Mouse (Mus musculus) small intestine, adult 2 months (tissue): Measurements from ENCODE around the gene Fggy. TPM values are rescaled to one million over a fixed set of nuclear protein-coding genes. Genes with fewer than 3 reads are reported as not detected.

Experiments used
- H3K27ac ChIP-seq: fragments of 200-500 bp; 2 replicates; pipeline ENCODE4 v1.5.1; 2012; ENCODE audit warnings: low read depth, low read length, control low read depth, inconsistent platforms; ENCODE audit not compliant: insufficient read depth
- H3K27me3 ChIP-seq: fragments of 200-500 bp; 2 replicates; pipeline ENCODE4 v1.6.1; 2012; ENCODE audit warnings: mild to moderate bottlenecking, moderate library complexity, low read length, inconsistent platforms; ENCODE audit not compliant: control insufficient read depth, insufficient read depth
- H3K36me3 ChIP-seq: fragments of 200-500 bp; 2 replicates; pipeline ENCODE4 v1.6.1; 2012; ENCODE audit warnings: mild to moderate bottlenecking, low read length, control low read depth, inconsistent platforms; ENCODE audit not compliant: control insufficient read depth, insufficient read depth
- H3K4me1 ChIP-seq: fragments of 200-500 bp; 2 replicates; pipeline ENCODE4 v1.6.1; 2012; ENCODE audit warnings: low read length, inconsistent platforms, mixed read lengths; ENCODE audit not compliant: control insufficient read depth, insufficient read depth, insufficient read length
- H3K4me3 ChIP-seq: fragments of 200-500 bp; 2 replicates; pipeline ENCODE4 v1.5.1; 2012; ENCODE audit warnings: low read depth, mild to moderate bottlenecking, control low read depth, inconsistent platforms, low read length, moderate library complexity
- CTCF ChIP-seq: fragments of 200-500 bp; IDR thresholded peaks from 2 replicates; pipeline ENCODE4 v1.5.1; 2012; ENCODE audit warnings: low read depth, mild to moderate bottlenecking, control low read depth, inconsistent platforms, low read length, moderate library complexity, mixed read lengths; ENCODE audit not compliant: insufficient replicate concordance, insufficient read length; ENCODE audit errors: extremely low read depth
- POLR2A ChIP-seq: fragments of 200-500 bp; IDR thresholded peaks from 2 replicates; pipeline ENCODE4 v1.6.1; 2012; ENCODE audit warnings: low read depth, mild to moderate bottlenecking, control low read depth, inconsistent platforms, low read length, moderate library complexity
- WGBS: fragments of 180-500 bp; shearing (Covaris S2); methylation state at CpG from one replicate; pipeline ENCODE4 v1.1.7; 2018; 5-methylcytosine and 5-hydroxymethylcytosine counted together
- polyA plus RNA-seq: library from polyadenylated mRNA; depleted of rRNA; stranded (reverse); fragments of >200 nt; gene quantifications from 2 replicates; pipeline ENCODE4 v1.2.3, GENCODE M21; 2012

Gene Fggy
- polyA plus RNA-seq, 1 experiment: 0.52 TPM

- TF ChIP-seq CTCF (no peak), POLR2A (no peak)
- H3K27me3 ChIP-seq: no peaks in the 10 kb centered on the region
- no peak overlapping the region for H3K4me3 ChIP-seq
- no peak overlapping the region for H3K27ac ChIP-seq
- H3K36me3 ChIP-seq: no peaks in the 10 kb centered on the region
- no peaks in the 10 kb centered on the region for H3K4me1 ChIP-seq
These were observed 16.4 kb downstream of the Fggy start for GRCm38 (mm10) chr4:95573704-95574103.

- Histone ChIP-seq H3K36me3 (no peaks in the 10 kb centered on the region), H3K27me3 (no peaks in the 10 kb centered on the region), H3K4me1 (no peaks in the 10 kb centered on the region), H3K27ac (no peak overlapping the region), H3K4me3 (no peak overlapping the region)
- TF ChIP-seq POLR2A (no peak), CTCF (no peak)
- WGBS: 91% methylated on average over 3 of the region's 3 CpGs
These were observed 18.2 kb downstream of the Fggy start for GRCm38 (mm10) chr4:95575411-95575911.

GRCm38 (mm10) chr4:95579183-95579582 is 21.9 kb downstream of the Fggy start:
- Histone ChIP-seq H3K4me3 (no peak overlapping the region), H3K27ac (no peak overlapping the region)

GRCm38 (mm10) chr4:95584107-95584762 is 26.9 kb downstream of the Fggy start:
- WGBS: 81% methylated on average over 4 of the region's 4 CpGs
- TF ChIP-seq CTCF: no peak
- no peak for TF ChIP-seq POLR2A
- no peak overlapping the region for H3K4me3 ChIP-seq
- H3K4me1 ChIP-seq: no peaks in the 10 kb centered on the region
- no peaks in the 10 kb centered on the region for H3K27me3 ChIP-seq
- no peak overlapping the region for H3K27ac ChIP-seq
- H3K36me3 ChIP-seq: no peaks in the 10 kb centered on the region

More at GRCm38 (mm10) chr4:95579183-95579582, 21.9 kb downstream of the Fggy start:
- H3K27me3 ChIP-seq: no peaks in the 10 kb centered on the region
- WGBS: 75% methylated on average over 5 of the region's 5 CpGs
- TF ChIP-seq CTCF (no peak), POLR2A (no peak)
- H3K36me3 ChIP-seq: no peaks in the 10 kb centered on the region
- no peaks in the 10 kb centered on the region for H3K4me1 ChIP-seq

- Histone ChIP-seq H3K4me3 (no peak overlapping the region), H3K27me3 (no peaks in the 10 kb centered on the region), H3K27ac (no peak overlapping the region), H3K4me1 (no peaks in the 10 kb centered on the region), H3K36me3 (no peaks in the 10 kb centered on the region)
- 82% methylated on average over 4 of the region's 4 CpGs for WGBS
- no peak for TF ChIP-seq POLR2A
- no peak for TF ChIP-seq CTCF
These were observed 29.1 kb downstream of the Fggy start for GRCm38 (mm10) chr4:95586274-95587001.

- 88% methylated on average over 2 of the region's 2 CpGs for WGBS
- no peak for TF ChIP-seq CTCF
- TF ChIP-seq POLR2A: no peak
- H3K27ac ChIP-seq: no peak overlapping the region
These were observed 31.5 kb downstream of the Fggy start for GRCm38 (mm10) chr4:95588722-95589283.

GRCm38 (mm10) chr4:95590878-95591277 is 33.6 kb downstream of the Fggy start:
- Histone ChIP-seq H3K27ac (no peak overlapping the region), H3K36me3 (no peaks in the 10 kb centered on the region), H3K4me3 (no peak overlapping the region), H3K4me1 (no peaks in the 10 kb centered on the region), H3K27me3 (no peaks in the 10 kb centered on the region)
- WGBS: 93% methylated on average over 3 of the region's 3 CpGs
- no peak for TF ChIP-seq POLR2A
- no peak for TF ChIP-seq CTCF

More at GRCm38 (mm10) chr4:95588722-95589283, 31.5 kb downstream of the Fggy start:
- Histone ChIP-seq H3K4me1 (no peaks in the 10 kb centered on the region), H3K4me3 (no peak overlapping the region), H3K36me3 (no peaks in the 10 kb centered on the region), H3K27me3 (no peaks in the 10 kb centered on the region)
